Mouse (Mus musculus) heart, postnatal 4 days (tissue): ENCODE results near the gene Plekha4. TPM values are rescaled to one million over a fixed set of nuclear protein-coding genes. Genes with fewer than 3 reads are reported as not detected.
A peak's percentile ranks its signal among the peaks of the same experiment; 100 is the strongest.

Experiments used
- DNase-seq: peaks from one replicate; pipeline ENCODE4 v3.0.0; 2021
- total RNA-seq, 2 experiments: library from RNA; stranded (reverse); gene quantifications; 2 replicates each; pipeline ENCODE4 v1.2.3; 2021

The Plekha4 gene
- total RNA-seq, 2 experiments from 2014 or later, result 3.6 to 4.0 TPM

- no peak for DNase-seq
Observed at GRCm38 (mm10) chr7:45568601-45569473, 42.7 kb downstream of the Plekha4 start.

GRCm38 (mm10) chr7:45570103-45570741, 44.1 kb downstream of the Plekha4 start, which contains the start of gene Bcat2:
TSS of gene Bcat2 (plus strand) at chr7:45570153.
- DNase-seq, result peak; percentile 75

- DNase-seq, result no peak
Observed at GRCm38 (mm10) chr7:45571966-45572365, 45.8 kb downstream of the Plekha4 start.

- DNase-seq, result no peak
Observed at GRCm38 (mm10) chr7:45573954-45574353, 47.8 kb downstream of the Plekha4 start.

GRCm38 (mm10) chr7:45574472-45575379, 48.6 kb downstream of the Plekha4 start:
- no peak for DNase-seq

GRCm38 (mm10) chr7:45585923-45586322, 59.8 kb downstream of the Plekha4 start:
- DNase-seq, result no peak

GRCm38 (mm10) chr7:45587631-45588592, 61.8 kb downstream of the Plekha4 start:
- DNase-seq, result no peak

- peak; percentile 95 for DNase-seq
Observed at GRCm38 (mm10) chr7:45589173-45589572, 63.0 kb downstream of the Plekha4 start.

- DNase-seq, result no peak
Observed at GRCm38 (mm10) chr7:45589898-45590297, 63.8 kb downstream of the Plekha4 start.

GRCm38 (mm10) chr7:45590874-45591273, 64.7 kb downstream of the Plekha4 start:
- no peak for DNase-seq

- DNase-seq, result no peak
Observed at GRCm38 (mm10) chr7:45591880-45592279, 65.8 kb downstream of the Plekha4 start.

- peak; percentile 82 for DNase-seq
Observed at GRCm38 (mm10) chr7:45593118-45593815, 67.1 kb downstream of the Plekha4 start.

- DNase-seq, result no peak
Observed at GRCm38 (mm10) chr7:45595176-45595575, 69.0 kb downstream of the Plekha4 start.

GRCm38 (mm10) chr7:45596107-45596506, 70.0 kb downstream of the Plekha4 start:
- DNase-seq, result no peak

GRCm38 (mm10) chr7:45597013-45597412, 70.9 kb downstream of the Plekha4 start:
- no peak for DNase-seq

GRCm38 (mm10) chr7:45597527-45597926, 71.4 kb downstream of the Plekha4 start:
- no peak for DNase-seq

GRCm38 (mm10) chr7:45598960-45599879, 73.1 kb downstream of the Plekha4 start:
- no peak for DNase-seq
